Mouse (Mus musculus): Measurements from ENCODE around the gene Hoxb3. TPM values are rescaled to one million over a fixed set of nuclear protein-coding genes. Genes with fewer than 3 reads are reported as not detected.

Gene Hoxb3
- polyA plus RNA-seq, 1 experiment from 2014 or later = 9.6 TPM

- no peaks in the 10 kb centered on the region for H3K36me3 ChIP-seq
- H3K27me3 ChIP-seq (ENCODE audit: insufficient read depth, poor library complexity, severe bottlenecking) = peaks cover 100% of the 10 kb centered on the region
- no peaks in the 10 kb centered on the region for H3K9me3 ChIP-seq
- peak overlapping the region; percentile 59 for H3K27ac ChIP-seq
- H3K4me1 ChIP-seq (replicated peaks) = peaks cover 18% of the 10 kb centered on the region
- peak overlapping the region; percentile 56 for H3K4me3 ChIP-seq
- DNase-seq (ENCODE audit: low spot score) = no peak
- WGBS = 1% methylated on average over 17 of the region's 17 CpGs
These were observed 2.4 kb upstream of the Hoxb3 start for GRCm38 (mm10) chr11:96320688-96321087.

GRCm38 (mm10) chr11:96321846-96322245 is 1.3 kb upstream of the Hoxb3 start:
- H3K27ac ChIP-seq = no peak overlapping the region; the same call in 1 of the 2 replicates
- H3K27me3 ChIP-seq (ENCODE audit: insufficient read depth, poor library complexity, severe bottlenecking) = peaks cover 100% of the 10 kb centered on the region
- WGBS = 10% methylated on average over 5 of the region's 5 CpGs
- DNase-seq (ENCODE audit: low spot score) = no peak
- H3K9me3 ChIP-seq = no peaks in the 10 kb centered on the region
- peak overlapping the region; percentile 18; the same call in 1 of the 2 replicates for H3K4me3 ChIP-seq
- H3K36me3 ChIP-seq = no peaks in the 10 kb centered on the region
- H3K4me1 ChIP-seq (replicated peaks) = peaks cover 18% of the 10 kb centered on the region

- peaks cover 100% of the 10 kb centered on the region for H3K27me3 ChIP-seq (ENCODE audit: insufficient read depth, poor library complexity, severe bottlenecking)
- H3K36me3 ChIP-seq = no peaks in the 10 kb centered on the region
- peak overlapping the region; percentile 12; the same call in 1 of the 2 replicates for H3K27ac ChIP-seq
- H3K9me3 ChIP-seq = no peaks in the 10 kb centered on the region
- peaks cover 18% of the 10 kb centered on the region for H3K4me1 ChIP-seq (replicated peaks)
- 4% methylated on average over 6 of the region's 6 CpGs for WGBS
- DNase-seq (ENCODE audit: low spot score) = no peak
- peak overlapping the region; percentile 9; the same call in 1 of the 2 replicates for H3K4me3 ChIP-seq
These were observed 388 bp upstream of the Hoxb3 start for GRCm38 (mm10) chr11:96322738-96323137.

- Histone ChIP-seq H3K9me3 (no peaks in the 10 kb centered on the region), H3K36me3 (no peaks in the 10 kb centered on the region), H3K4me1 (replicated peaks) (peaks cover 5% of the 10 kb centered on the region), H3K4me3 (peak overlapping the region; percentile 42), H3K27ac (peak overlapping the region; percentile 31; the same call in 1 of the 2 replicates), H3K27me3 (ENCODE audit: insufficient read depth, poor library complexity, severe bottlenecking) (peaks cover 100% of the 10 kb centered on the region)
- DNase-seq (ENCODE audit: low spot score) = no peak
- under 1% methylated on average over 5 of the region's 5 CpGs for WGBS
These were observed 999 bp downstream of the Hoxb3 start for GRCm38 (mm10) chr11:96324125-96324524.

- no peak for DNase-seq (ENCODE audit: low spot score)
- Histone ChIP-seq H3K4me1 (replicated peaks) (0 out of 2 replicates have a peak, but pooled peaks cover 2% of the 10 kb centered on the region), H3K27me3 (ENCODE audit: insufficient read depth, poor library complexity, severe bottlenecking) (peaks cover 100% of the 10 kb centered on the region), H3K4me3 (peak overlapping the region; percentile 42), H3K27ac (peak overlapping the region; percentile 80; the same call in 1 of the 2 replicates), H3K9me3 (no peaks in the 10 kb centered on the region), H3K36me3 (no peaks in the 10 kb centered on the region)
- WGBS = 4% methylated on average over 8 of the region's 8 CpGs
These were observed 1.8 kb downstream of the Hoxb3 start for GRCm38 (mm10) chr11:96324965-96325364.

- Histone ChIP-seq H3K27ac (peak overlapping the region; percentile 80), H3K4me1 (replicated peaks) (no peaks in the 10 kb centered on the region), H3K27me3 (ENCODE audit: insufficient read depth, poor library complexity, severe bottlenecking) (peaks cover 100% of the 10 kb centered on the region), H3K9me3 (no peaks in the 10 kb centered on the region), H3K36me3 (no peaks in the 10 kb centered on the region), H3K4me3 (peak overlapping the region; percentile 42)
- WGBS = 2% methylated on average over 22 of the region's 22 CpGs
- DNase-seq (ENCODE audit: low spot score) = no peak
These were observed 2.7 kb downstream of the Hoxb3 start for GRCm38 (mm10) chr11:96325747-96326212.

GRCm38 (mm10) chr11:96326705-96327104 is 3.6 kb downstream of the Hoxb3 start:
- Histone ChIP-seq H3K4me1 (replicated peaks) (no peaks in the 10 kb centered on the region), H3K27ac (peak overlapping the region; percentile 69; the same call in 1 of the 2 replicates), H3K27me3 (ENCODE audit: insufficient read depth, poor library complexity, severe bottlenecking) (peaks cover 100% of the 10 kb centered on the region), H3K4me3 (peak overlapping the region; percentile 42), H3K9me3 (no peaks in the 10 kb centered on the region), H3K36me3 (no peaks in the 10 kb centered on the region)
- no peak for DNase-seq (ENCODE audit: low spot score)
- WGBS = 0% methylated on average over 12 of the region's 12 CpGs

GRCm38 (mm10) chr11:96327122-96327521 is 4.0 kb downstream of the Hoxb3 start:
- WGBS = 2% methylated on average over 7 of the region's 7 CpGs
- Histone ChIP-seq H3K27me3 (ENCODE audit: insufficient read depth, poor library complexity, severe bottlenecking) (peaks cover 100% of the 10 kb centered on the region), H3K4me1 (replicated peaks) (no peaks in the 10 kb centered on the region), H3K27ac (peak overlapping the region; percentile 69; the same call in 1 of the 2 replicates), H3K9me3 (no peaks in the 10 kb centered on the region), H3K36me3 (no peaks in the 10 kb centered on the region), H3K4me3 (peak overlapping the region; percentile 42; the same call in 1 of the 2 replicates)
- no peak for DNase-seq (ENCODE audit: low spot score)

- no peaks in the 10 kb centered on the region for H3K36me3 ChIP-seq
- H3K27ac ChIP-seq = peak overlapping the region; percentile 69; the same call in 1 of the 2 replicates
- H3K27me3 ChIP-seq (ENCODE audit: insufficient read depth, poor library complexity, severe bottlenecking) = peaks cover 100% of the 10 kb centered on the region
- peaks cover 3% of the 10 kb centered on the region for H3K4me1 ChIP-seq (replicated peaks)
- DNase-seq (ENCODE audit: low spot score) = no peak
- H3K4me3 ChIP-seq = peak overlapping the region; percentile 42
- H3K9me3 ChIP-seq = no peaks in the 10 kb centered on the region
- WGBS = 2% methylated on average over 5 of the region's 5 CpGs
These were observed 4.6 kb downstream of the Hoxb3 start for GRCm38 (mm10) chr11:96327750-96328149.

- DNase-seq (ENCODE audit: low spot score) = no peak
- 0 out of 2 replicates have a peak overlapping the region, but pooled peaks have one; percentile 64 for H3K27ac ChIP-seq
- H3K36me3 ChIP-seq = no peaks in the 10 kb centered on the region
- peaks cover 7% of the 10 kb centered on the region for H3K4me1 ChIP-seq (replicated peaks)
- no peaks in the 10 kb centered on the region for H3K9me3 ChIP-seq
- peaks cover 100% of the 10 kb centered on the region for H3K27me3 ChIP-seq (ENCODE audit: insufficient read depth, poor library complexity, severe bottlenecking)
- peak overlapping the region; percentile 42 for H3K4me3 ChIP-seq
- WGBS = 6% methylated on average over 8 of the region's 8 CpGs
These were observed 5.5 kb downstream of the Hoxb3 start for GRCm38 (mm10) chr11:96328605-96329004.

- H3K36me3 ChIP-seq = no peaks in the 10 kb centered on the region
- peak overlapping the region; percentile 48 for H3K4me3 ChIP-seq
- peaks cover 100% of the 10 kb centered on the region for H3K27me3 ChIP-seq (ENCODE audit: insufficient read depth, poor library complexity, severe bottlenecking)
- peaks cover 7% of the 10 kb centered on the region for H3K4me1 ChIP-seq (replicated peaks)
- peak overlapping the region; percentile 82 for H3K27ac ChIP-seq
- DNase-seq (ENCODE audit: low spot score) = no peak
- H3K9me3 ChIP-seq = no peaks in the 10 kb centered on the region
- WGBS = 2% methylated on average over 8 of the region's 8 CpGs
These were observed 9.0 kb downstream of the Hoxb3 start for GRCm38 (mm10) chr11:96332105-96332504.

- WGBS = 1% methylated on average over 35 of the region's 35 CpGs
- peak overlapping the region; percentile 48 for H3K4me3 ChIP-seq
- H3K27me3 ChIP-seq (ENCODE audit: insufficient read depth, poor library complexity, severe bottlenecking) = peaks cover 100% of the 10 kb centered on the region
- no peaks in the 10 kb centered on the region for H3K36me3 ChIP-seq
- no peak for DNase-seq (ENCODE audit: low spot score)
- H3K4me1 ChIP-seq (replicated peaks) = peaks cover 7% of the 10 kb centered on the region
- H3K9me3 ChIP-seq = no peaks in the 10 kb centered on the region
- peak overlapping the region; percentile 82 for H3K27ac ChIP-seq
These were observed 9.5 kb downstream of the Hoxb3 start for GRCm38 (mm10) chr11:96332618-96333032.

- Histone ChIP-seq H3K4me3 (peak overlapping the region; percentile 48), H3K27me3 (ENCODE audit: insufficient read depth, poor library complexity, severe bottlenecking) (peaks cover 100% of the 10 kb centered on the region), H3K4me1 (replicated peaks) (peaks cover 7% of the 10 kb centered on the region), H3K36me3 (no peaks in the 10 kb centered on the region), H3K27ac (peak overlapping the region; percentile 82), H3K9me3 (no peaks in the 10 kb centered on the region)
- WGBS = 3% methylated on average over 17 of the region's 17 CpGs
- DNase-seq (ENCODE audit: low spot score) = no peak
These were observed 10.3 kb downstream of the Hoxb3 start for GRCm38 (mm10) chr11:96333241-96334001.
